Mouse (Mus musculus) CH12.LX (cell line): Measurements from ENCODE around the gene Smg6.

ENCODE experiments used
- BHLHE40 ChIP-seq: IDR thresholded peaks from 2 replicates; pipeline ENCODE4 v1.6.1; 2011; ENCODE audit warnings: mild to moderate bottlenecking, low read depth, low read length, improper control_type of control experiment
- CHD1 ChIP-seq: IDR thresholded peaks from 2 replicates; pipeline ENCODE4 v1.6.1; 2012; ENCODE audit warnings: low read depth, low read length, improper control_type of control experiment, inconsistent platforms
- CTCF ChIP-seq, 2 experiments: IDR thresholded peaks in 1 of 2; conservative IDR thresholded peaks in 1 of 2; 2 replicates each; pipeline ENCODE4 v1.5.1; 2011 to 2012; ENCODE audit warnings: low read depth in 2 of 2, low read length in 2 of 2, improper control_type of control experiment in 1 of 2, inconsistent platforms in 1 of 2, mild to moderate bottlenecking in 1 of 2, moderate library complexity in 1 of 2
- ELF1 ChIP-seq: IDR thresholded peaks from 2 replicates; pipeline ENCODE4 v1.6.1; 2014; ENCODE audit warnings: low read depth, mild to moderate bottlenecking, inconsistent platforms, low read length, improper control_type of control experiment
- EP300 ChIP-seq: IDR thresholded peaks from 2 replicates; pipeline ENCODE4 v1.6.1; 2011; ENCODE audit warnings: low read length, improper control_type of control experiment
- HCFC1 ChIP-seq: IDR thresholded peaks from 2 replicates; pipeline ENCODE4 v1.6.1; 2012; ENCODE audit warnings: low read depth, mild to moderate bottlenecking, inconsistent platforms, low read length, improper control_type of control experiment
- JUN ChIP-seq: IDR thresholded peaks from 2 replicates; pipeline ENCODE4 v1.6.1; 2011; ENCODE audit warnings: low read depth, mild to moderate bottlenecking, low read length, improper control_type of control experiment, moderate library complexity; ENCODE audit not compliant: insufficient read depth
- MAFK ChIP-seq: IDR thresholded peaks from 2 replicates; pipeline ENCODE4 v1.6.1; 2011; ENCODE audit warnings: low read length, improper control_type of control experiment; ENCODE audit not compliant: insufficient replicate concordance
- POLR2A ChIP-seq: IDR thresholded peaks from 2 replicates; pipeline ENCODE4 v1.6.1; 2011; ENCODE audit warnings: low read depth, mild to moderate bottlenecking, improper control_type of control experiment, low read length
- POLR2AphosphoS2 ChIP-seq: IDR thresholded peaks from 2 replicates; pipeline ENCODE4 v1.6.1; 2011; ENCODE audit warnings: low read depth, low read length, improper control_type of control experiment
- ZC3H11A ChIP-seq: IDR thresholded peaks from 2 replicates; pipeline ENCODE4 v1.6.1; 2012; ENCODE audit warnings: low read depth, mild to moderate bottlenecking, inconsistent platforms, low read length, improper control_type of control experiment
- ZKSCAN1 ChIP-seq: IDR thresholded peaks from 2 replicates; pipeline ENCODE4 v1.6.1; 2012; ENCODE audit warnings: low read depth, inconsistent platforms, low read length, improper control_type of control experiment, borderline replicate concordance
- ZNF384 ChIP-seq: IDR thresholded peaks from 2 replicates; pipeline ENCODE4 v1.6.1; 2012; ENCODE audit warnings: low read depth, low read length, improper control_type of control experiment, inconsistent platforms

DNA sequence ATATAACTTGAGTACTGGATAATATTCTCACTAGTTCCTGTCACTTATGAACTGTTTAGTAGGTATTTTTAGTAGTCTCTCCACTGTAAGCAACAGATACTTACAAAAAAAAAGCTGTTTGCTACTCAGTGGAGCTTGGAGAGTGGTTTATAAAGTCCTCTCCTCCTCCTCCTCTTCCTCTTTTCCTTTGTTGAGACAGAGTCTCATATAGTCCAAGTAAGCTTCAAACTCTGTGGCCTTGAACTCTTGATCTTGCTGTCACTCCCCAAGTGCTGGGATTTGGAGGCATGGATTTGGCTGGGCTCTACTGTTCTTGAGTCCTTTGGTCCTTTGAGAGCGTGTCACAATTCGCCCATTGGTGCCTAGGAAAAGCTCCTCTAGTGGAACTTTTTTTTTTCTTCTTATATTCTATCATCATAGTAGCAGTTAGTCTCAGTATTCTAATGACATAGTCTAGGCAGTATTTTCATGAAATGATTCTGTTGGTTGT, 1.7 kb downstream of the Smg6 start:
- TF ChIP-seq CTCF (conservative IDR thresholded peaks at IDR 0.05 in 1 of 2, IDR thresholded peaks at IDR 0.05 in 1 of 2; ENCODE audit: low read depth in 2 of 2, low read length in 2 of 2) (no peak), POLR2A (no peak), HCFC1 (no peak), BHLHE40 (no peak), EP300 (no peak), JUN (no peak), CHD1 (no peak), POLR2AphosphoS2 (no peak), MAFK (no peak), ZC3H11A (no peak), ZKSCAN1 (no peak), ELF1 (no peak), ZNF384 (no peak)
